In genomic region chr8:108790559-108791293, GRCm38 (mm10) we compare ENCODE assay signal across 9 mouse cellular contexts.
DNase-seq lines count a peak whose midpoint lies in the region; ATAC-seq and TF ChIP-seq lines count a peak whose summit lies in the region.
"Had no signal": no experiment of that assay in that cellular context is flagged by ENCODE, and none has a peak within 500 bp of the region (broad histone marks: within the 10 kb centered on the region; RNA-seq: fewer than 3 reads in every experiment).

No protein-coding gene starts in this region.

- TF ChIP-seq POLR2A in myocyte (IDR thresholded peaks at IDR 0.05; ENCODE audit: insufficient read length, low read depth), result no peak

- peaks cover 38% of the 10 kb centered on the region for H3K79me2 ChIP-seq in myocyte (ENCODE audit: control insufficient read depth, insufficient read depth)

- H3K27me3 ChIP-seq in forebrain, embryonic 14.5 days (replicated peaks; ENCODE audit: control insufficient read depth, insufficient read depth, low read length), result peaks cover 15% of the 10 kb centered on the region
- H3K27me3 ChIP-seq in forebrain, embryonic 10.5 days (ENCODE audit: poor library complexity, severe bottlenecking), result peaks cover 40% of the 10 kb centered on the region; the same call in 1 of the 2 replicates
- no peaks in the 10 kb centered on the region for H3K27me3 ChIP-seq in embryonic facial prominence, embryonic 13.5 days
- peaks cover 10% of the 10 kb centered on the region for H3K27me3 ChIP-seq in hindbrain, embryonic 16.5 days (replicated peaks; ENCODE audit: control insufficient read depth, insufficient read depth, low read length)
- no peaks in the 10 kb centered on the region for H3K27me3 ChIP-seq in myocyte (ENCODE audit: control insufficient read depth, insufficient read depth, insufficient read length)

- no peak overlapping the region for H3K4me3 ChIP-seq in forebrain, embryonic 14.5 days (ENCODE audit: low read depth, low read length)
- H3K4me3 ChIP-seq in forebrain, embryonic 10.5 days, result no peak overlapping the region
- no peak overlapping the region for H3K4me3 ChIP-seq in embryonic facial prominence, embryonic 13.5 days
- H3K4me3 ChIP-seq in hindbrain, embryonic 16.5 days (ENCODE audit: low read length), result no peak overlapping the region
- H3K4me3 ChIP-seq in myocyte, result no peak overlapping the region
- H3K4me3 ChIP-seq: neural tube, embryonic 13.5 days had no signal

- no peak overlapping the region for H3K27ac ChIP-seq in forebrain, embryonic 14.5 days (ENCODE audit: low read depth, low read length)
- H3K27ac ChIP-seq in forebrain, embryonic 10.5 days, result no peak overlapping the region
- H3K27ac ChIP-seq in embryonic facial prominence, embryonic 13.5 days, result 0 out of 2 replicates have a peak overlapping the region, but pooled peaks have one; percentile 2
- H3K27ac ChIP-seq in hindbrain, embryonic 16.5 days (ENCODE audit: low read depth, low read length), result no peak overlapping the region
- H3K27ac ChIP-seq: neural tube, embryonic 13.5 days had no signal

- peaks cover 5% of the 10 kb centered on the region for H3K9me3 ChIP-seq in forebrain, embryonic 14.5 days (replicated peaks; ENCODE audit: control insufficient read depth, low read length)
- H3K9me3 ChIP-seq in forebrain, embryonic 10.5 days, result peaks cover 40% of the 10 kb centered on the region
- peaks cover 18% of the 10 kb centered on the region; the same call in 1 of the 2 replicates for H3K9me3 ChIP-seq in embryonic facial prominence, embryonic 13.5 days
- peaks cover 8% of the 10 kb centered on the region for H3K9me3 ChIP-seq in hindbrain, embryonic 16.5 days (ENCODE audit: control insufficient read depth, low read length)

- H3K4me2 ChIP-seq in forebrain, embryonic 14.5 days (ENCODE audit: low read length), result no peak overlapping the region
- H3K4me2 ChIP-seq in embryonic facial prominence, embryonic 13.5 days, result no peak overlapping the region
- H3K4me2 ChIP-seq in hindbrain, embryonic 16.5 days (ENCODE audit: low read length), result no peak overlapping the region
- no peak overlapping the region for H3K4me2 ChIP-seq in myocyte (ENCODE audit: low read depth)
- H3K4me2 ChIP-seq: neural tube, embryonic 13.5 days had no signal

- peaks cover 21% of the 10 kb centered on the region for H3K4me1 ChIP-seq in forebrain, embryonic 14.5 days (ENCODE audit: control insufficient read depth, insufficient read depth, low read length)
- H3K4me1 ChIP-seq in forebrain, embryonic 10.5 days, result peaks cover 41% of the 10 kb centered on the region
- peaks cover 42% of the 10 kb centered on the region for H3K4me1 ChIP-seq in embryonic facial prominence, embryonic 13.5 days
- peaks cover 22% of the 10 kb centered on the region for H3K4me1 ChIP-seq in hindbrain, embryonic 16.5 days (ENCODE audit: control insufficient read depth, insufficient read depth, low read depth, low read length)

- DNase-seq in forebrain, embryonic 14.5 days (ENCODE audit: low spot score), result peak; percentile 94
- DNase-seq in forebrain, embryonic 10.5 days (ENCODE audit: extremely low spot score, low spot score), result no peak
- peak; percentile 69 for DNase-seq in Muller cell, postnatal 12 days (ENCODE audit: inconsistent ontology term)
- DNase-seq in left cerebral cortex, postnatal 10 days (ENCODE audit: extremely low spot score in 1 of 2, low spot score in 2 of 2), result peak; percentile 76 to 81

- peak; percentile 47; the same call in 1 of the 2 replicates for ATAC-seq in forebrain, embryonic 14.5 days
- ATAC-seq in embryonic facial prominence, embryonic 13.5 days (ENCODE audit: insufficient number of reproducible peaks, insufficient read depth, low FRiP score, low TSS enrichment, low read depth), result no peak
- peak; percentile 59 for ATAC-seq in hindbrain, embryonic 16.5 days
- no peak for ATAC-seq in megakaryocyte, adult 5-6 weeks (ENCODE audit: poor library complexity, severe bottlenecking)

- H3K9ac ChIP-seq in forebrain, embryonic 14.5 days (ENCODE audit: low read length), result no peak overlapping the region
- no peak overlapping the region for H3K9ac ChIP-seq in embryonic facial prominence, embryonic 13.5 days
- no peak overlapping the region for H3K9ac ChIP-seq in hindbrain, embryonic 16.5 days (ENCODE audit: low read depth, low read length)
- H3K9ac ChIP-seq: neural tube, embryonic 13.5 days had no signal

- intact Hi-C loops in left cerebral cortex, postnatal 10 days (cut with DNase I), result loop anchor here (5.0 to 10.0 kb wide), 3 partner anchors 122 to 624 kb away; no protein-coding TSS in a partner anchor

- no peak overlapping the region for H3ac ChIP-seq in myocyte (ENCODE audit: control insufficient read depth, insufficient read length)

- WGBS in forebrain, embryonic 14.5 days, result 74% methylated on average over 14 of the region's 14 CpGs
- WGBS in forebrain, embryonic 10.5 days, result 80% methylated on average over 14 of the region's 14 CpGs
- 58% methylated on average over 14 of the region's 14 CpGs for WGBS in embryonic facial prominence, embryonic 13.5 days
- 45% methylated on average over 14 of the region's 14 CpGs for WGBS in hindbrain, embryonic 16.5 days

- peaks cover 28% of the 10 kb centered on the region for H3K36me3 ChIP-seq in forebrain, embryonic 14.5 days (ENCODE audit: control insufficient read depth, insufficient read depth, low read length)
- H3K36me3 ChIP-seq in forebrain, embryonic 10.5 days (replicated peaks), result peaks cover 44% of the 10 kb centered on the region
- H3K36me3 ChIP-seq in embryonic facial prominence, embryonic 13.5 days, result peaks cover 40% of the 10 kb centered on the region
- peaks cover 22% of the 10 kb centered on the region for H3K36me3 ChIP-seq in hindbrain, embryonic 16.5 days (ENCODE audit: control insufficient read depth, insufficient read depth, low read length)
- peaks cover 21% of the 10 kb centered on the region for H3K36me3 ChIP-seq in myocyte (ENCODE audit: control insufficient read depth, insufficient read depth)

TF ChIP-seq in myocyte, 11 proteins besides CTCF, POLR2A, EP300 and RAD21:
- TF ChIP-seq MYOD1 (IDR thresholded peaks at IDR 0.05; ENCODE audit: control insufficient read depth in 1 of 3, insufficient read length in 2 of 3, low read depth in 2 of 3) (peak in 2 of 3 experiments; percentile 41 to 45), POLR2AphosphoS2 (IDR thresholded peaks at IDR 0.05; ENCODE audit: insufficient read length, low read depth) (no peak), MYOG (IDR thresholded peaks at IDR 0.05; ENCODE audit: control insufficient read depth in 1 of 3, insufficient read depth in 1 of 3, insufficient read length in 2 of 3, low read depth in 2 of 3) (peak in 1 of 3 experiments; percentile 61)

Comparison
In these comparisons a context has a peak if more than half of its experiments do, and no peak if none do; other contexts are left out.
1. ATAC-seq: peak in forebrain, embryonic 14.5 days (single experiment) and hindbrain, embryonic 16.5 days (single experiment); none in embryonic facial prominence, embryonic 13.5 days (single experiment) and megakaryocyte, adult 5-6 weeks (single experiment).